Mouse (Mus musculus): Measurements from ENCODE around the gene Trpt1. TPM values are rescaled to one million over a fixed set of nuclear protein-coding genes. Genes with fewer than 3 reads are reported as not detected.
A peak's percentile ranks its signal among the peaks of the same experiment; 100 is the strongest.

Trpt1 gene
- polyA plus RNA-seq, 1 experiment = 24.2 TPM

GRCm38 (mm10) chr19:6954046-6954445, 41.9 kb upstream of the Trpt1 start:
- no peak overlapping the region for H3K27ac ChIP-seq (ENCODE audit: insufficient read depth, low read length)
- H3K4me1 ChIP-seq (ENCODE audit: control insufficient read depth, insufficient read depth, low read length) = peaks cover 2% of the 10 kb centered on the region; the same call in 1 of the 2 replicates
- H3K4me3 ChIP-seq (ENCODE audit: insufficient read depth, low read length) = no peak overlapping the region
- TF ChIP-seq POLR2A (IDR thresholded peaks at IDR 0.05; ENCODE audit: extremely low read depth, insufficient read depth, low read length) (no peak), CTCF (IDR thresholded peaks at IDR 0.05; ENCODE audit: extremely low read depth, insufficient read depth, low read length) (no peak)

DNA sequence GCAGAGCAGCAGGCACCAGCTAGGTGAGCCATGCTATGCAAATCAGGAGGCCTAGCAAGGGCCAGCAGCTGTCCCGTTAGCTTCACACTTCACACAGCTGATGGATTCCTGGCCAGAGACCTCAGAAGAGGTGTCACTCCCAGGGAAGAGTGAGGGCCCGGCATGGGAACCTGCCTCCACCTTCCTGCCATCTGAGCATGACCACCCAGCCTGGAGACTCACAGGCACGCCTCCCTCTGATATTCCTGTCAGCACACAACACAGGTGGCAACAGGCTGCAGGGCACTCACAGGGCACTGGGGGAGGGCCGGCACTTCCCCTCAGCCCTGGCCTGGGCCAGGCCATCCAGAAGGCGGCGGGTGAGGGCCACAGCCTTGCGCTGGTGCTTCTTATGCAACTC, 40.5 kb upstream of the Trpt1 start:
- peaks cover 2% of the 10 kb centered on the region; the same call in 1 of the 2 replicates for H3K4me1 ChIP-seq (ENCODE audit: control insufficient read depth, insufficient read depth, low read length)
- no peak overlapping the region for H3K27ac ChIP-seq (ENCODE audit: insufficient read depth, low read length)
- H3K4me3 ChIP-seq (ENCODE audit: insufficient read depth, low read length) = no peak overlapping the region
- no peak for TF ChIP-seq POLR2A (IDR thresholded peaks at IDR 0.05; ENCODE audit: extremely low read depth, insufficient read depth, low read length)
- TF ChIP-seq CTCF (IDR thresholded peaks at IDR 0.05; ENCODE audit: extremely low read depth, insufficient read depth, low read length) = no peak

DNA sequence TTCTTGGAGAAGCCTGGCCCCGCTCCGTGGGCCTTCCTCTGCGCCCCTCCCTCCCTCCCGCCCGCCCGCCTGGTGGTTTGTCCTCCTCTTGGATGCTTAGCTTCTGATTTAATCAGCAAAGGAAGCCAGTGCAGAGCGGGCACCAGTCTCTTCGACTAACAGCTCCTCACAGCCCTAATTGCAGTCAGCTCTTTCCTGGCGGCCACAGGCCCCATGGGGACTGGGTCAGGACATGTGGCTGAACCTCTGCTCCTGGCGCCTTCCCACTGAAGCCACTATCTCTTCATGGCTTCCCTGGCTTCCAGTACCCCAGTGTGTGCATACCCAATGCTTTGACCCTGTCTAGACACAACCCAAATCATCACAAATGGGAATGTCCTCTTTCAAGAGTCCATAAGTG, 39.5 kb upstream of the Trpt1 start:
- H3K4me3 ChIP-seq (ENCODE audit: insufficient read depth, low read length) = no peak overlapping the region
- TF ChIP-seq POLR2A (IDR thresholded peaks at IDR 0.05; ENCODE audit: extremely low read depth, insufficient read depth, low read length) (no peak), CTCF (IDR thresholded peaks at IDR 0.05; ENCODE audit: extremely low read depth, insufficient read depth, low read length) (no peak)
- no peak overlapping the region for H3K27ac ChIP-seq (ENCODE audit: insufficient read depth, low read length)
- H3K4me1 ChIP-seq (ENCODE audit: control insufficient read depth, insufficient read depth, low read length) = peaks cover 2% of the 10 kb centered on the region; the same call in 1 of the 2 replicates

- TF ChIP-seq POLR2A (IDR thresholded peaks at IDR 0.05; ENCODE audit: extremely low read depth, insufficient read depth, low read length) = no peak
- no peak for TF ChIP-seq CTCF (IDR thresholded peaks at IDR 0.05; ENCODE audit: extremely low read depth, insufficient read depth, low read length)
- Histone ChIP-seq H3K27ac (ENCODE audit: insufficient read depth, low read length) (no peak overlapping the region), H3K4me1 (ENCODE audit: control insufficient read depth, insufficient read depth, low read length) (no peaks in the 10 kb centered on the region), H3K4me3 (ENCODE audit: insufficient read depth, low read length) (peak overlapping the region; percentile 19; the same call in 1 of the 2 replicates)
Measured at GRCm38 (mm10) chr19:6968491-6969271, 27.2 kb upstream of the Trpt1 start.

- no peak overlapping the region for H3K27ac ChIP-seq (ENCODE audit: insufficient read depth, low read length)
- TF ChIP-seq CTCF (IDR thresholded peaks at IDR 0.05; ENCODE audit: extremely low read depth, insufficient read depth, low read length) (no peak), POLR2A (IDR thresholded peaks at IDR 0.05; ENCODE audit: extremely low read depth, insufficient read depth, low read length) (no peak)
- H3K4me1 ChIP-seq (ENCODE audit: control insufficient read depth, insufficient read depth, low read length) = no peaks in the 10 kb centered on the region
- peak overlapping the region; percentile 19 for H3K4me3 ChIP-seq (ENCODE audit: insufficient read depth, low read length)
Measured at GRCm38 (mm10) chr19:6969291-6969664, 26.7 kb upstream of the Trpt1 start.

- TF ChIP-seq POLR2A (IDR thresholded peaks at IDR 0.05; ENCODE audit: extremely low read depth, insufficient read depth, low read length) = no peak
- 0 out of 2 replicates have a peak, but pooled peaks have one; percentile 7 for TF ChIP-seq CTCF (IDR thresholded peaks at IDR 0.05; ENCODE audit: extremely low read depth, insufficient read depth, low read length)
- Histone ChIP-seq H3K27ac (ENCODE audit: insufficient read depth, low read length) (no peak overlapping the region), H3K4me1 (ENCODE audit: control insufficient read depth, insufficient read depth, low read length) (no peaks in the 10 kb centered on the region), H3K4me3 (ENCODE audit: insufficient read depth, low read length) (peak overlapping the region; percentile 19)
Measured at GRCm38 (mm10) chr19:6969665-6970381, 26.1 kb upstream of the Trpt1 start.

- H3K27ac ChIP-seq (ENCODE audit: insufficient read depth, low read length) = no peak overlapping the region
- H3K4me1 ChIP-seq (ENCODE audit: control insufficient read depth, insufficient read depth, low read length) = no peaks in the 10 kb centered on the region
- H3K4me3 ChIP-seq (ENCODE audit: insufficient read depth, low read length) = no peak overlapping the region; the same call in 1 of the 2 replicates
- TF ChIP-seq CTCF (IDR thresholded peaks at IDR 0.05; ENCODE audit: extremely low read depth, insufficient read depth, low read length) (no peak), POLR2A (IDR thresholded peaks at IDR 0.05; ENCODE audit: extremely low read depth, insufficient read depth, low read length) (no peak)
Measured at GRCm38 (mm10) chr19:6970460-6971085, 25.4 kb upstream of the Trpt1 start.

- TF ChIP-seq POLR2A (IDR thresholded peaks at IDR 0.05; ENCODE audit: extremely low read depth, insufficient read depth, low read length) = no peak
- TF ChIP-seq CTCF (IDR thresholded peaks at IDR 0.05; ENCODE audit: extremely low read depth, insufficient read depth, low read length) = no peak
- H3K27ac ChIP-seq (ENCODE audit: insufficient read depth, low read length) = no peak overlapping the region
- H3K4me1 ChIP-seq (ENCODE audit: control insufficient read depth, insufficient read depth, low read length) = peaks cover 2% of the 10 kb centered on the region; the same call in 1 of the 2 replicates
- H3K4me3 ChIP-seq (ENCODE audit: insufficient read depth, low read length) = no peak overlapping the region
Measured at GRCm38 (mm10) chr19:6971644-6972043, 24.3 kb upstream of the Trpt1 start.

GRCm38 (mm10) chr19:6972247-6972917, 23.5 kb upstream of the Trpt1 start:
- H3K4me1 ChIP-seq (ENCODE audit: control insufficient read depth, insufficient read depth, low read length) = peaks cover 3% of the 10 kb centered on the region; the same call in 1 of the 2 replicates
- TF ChIP-seq POLR2A (IDR thresholded peaks at IDR 0.05; ENCODE audit: extremely low read depth, insufficient read depth, low read length) = no peak
- TF ChIP-seq CTCF (IDR thresholded peaks at IDR 0.05; ENCODE audit: extremely low read depth, insufficient read depth, low read length) = no peak
- no peak overlapping the region for H3K4me3 ChIP-seq (ENCODE audit: insufficient read depth, low read length)

More at GRCm38 (mm10) chr19:6972247-6972917, 23.5 kb upstream of the Trpt1 start:
- no peak overlapping the region for H3K27ac ChIP-seq (ENCODE audit: insufficient read depth, low read length)
